Mouse (Mus musculus) G1E (cell line): ENCODE data around the gene Alkbh8. TPM values are rescaled to one million over a fixed set of nuclear protein-coding genes. Genes with fewer than 3 reads are reported as not detected.
"Not testable (repeated sequence)": the region's sequence is repeated elsewhere in the genome, so short reads cannot be mapped to it uniquely, and the experiment has no call there.

ENCODE experiments used
- ATAC-seq: 2 replicates; pipeline ENCODE4 v1.8.0; 2016; ENCODE audit warnings: mild to moderate bottlenecking; ENCODE audit not compliant: insufficient number of reproducible peaks, poor library complexity, low FRiP score, severe bottlenecking; ENCODE audit errors: extremely low read depth
- DNase-seq: peaks from one replicate; pipeline ENCODE4 v3.0.0; 2012; ENCODE audit warnings: low spot score
- H3K27me3 ChIP-seq: 2 replicates; pipeline ENCODE4 v1.6.1; 2012; ENCODE audit warnings: mild to moderate bottlenecking, low read length, inconsistent platforms; ENCODE audit not compliant: insufficient read depth
- H3K36me3 ChIP-seq: replicated peaks from 2 replicates; pipeline ENCODE3; 2012; ENCODE audit warnings: mild to moderate bottlenecking, inconsistent platforms
- H3K4me1 ChIP-seq: 2 replicates; pipeline ENCODE4 v1.6.1; 2012; ENCODE audit warnings: low read depth, low read length, inconsistent platforms, mixed read lengths; ENCODE audit not compliant: insufficient read depth
- H3K4me3 ChIP-seq: 2 replicates; pipeline ENCODE4 v1.5.1; 2012; ENCODE audit warnings: low read depth, mild to moderate bottlenecking, inconsistent platforms, low read length, moderate library complexity, mixed read lengths
- H3K9me3 ChIP-seq: replicated peaks from 2 replicates; pipeline ENCODE4 v1.6.1; 2012; ENCODE audit warnings: inconsistent platforms
- CTCF ChIP-seq: IDR thresholded peaks from 2 replicates; pipeline ENCODE4 v1.5.1; 2012; ENCODE audit warnings: low read depth, low read length, inconsistent platforms, mixed read lengths
- GATA1 ChIP-seq: IDR thresholded peaks from 2 replicates; pipeline ENCODE4 v1.6.1; 2012; ENCODE audit warnings: borderline replicate concordance, low read length, inconsistent platforms, mixed read lengths
- GATA2 ChIP-seq: IDR thresholded peaks from 2 replicates; pipeline ENCODE4 v1.6.1; 2012; ENCODE audit warnings: low read depth, low read length, inconsistent platforms, borderline replicate concordance
- POLR2AphosphoS5 ChIP-seq: IDR thresholded peaks from 2 replicates; pipeline ENCODE4 v1.6.1; 2012; ENCODE audit warnings: low read depth, low read length, inconsistent platforms; ENCODE audit not compliant: insufficient replicate concordance
- TAL1 ChIP-seq: conservative IDR thresholded peaks from 2 replicates; pipeline ENCODE4 v1.6.1; 2012; ENCODE audit warnings: low read depth, low read length, inconsistent platforms, mixed read lengths
- polyA plus RNA-seq: library from polyadenylated mRNA; stranded (reverse); fragments of >175 nt; gene quantifications from 2 replicates; pipeline ENCODE4 v1.2.3, GENCODE M21; 2012
- total RNA-seq, 2 experiments: library from RNA; stranded (forward) in 1 of 2; stranded (reverse) in 1 of 2; fragments of 200-1000 nt in 1 of 2; fragments of >200 nt in 1 of 2; fragmentation: Nextera tagmentation in 1 of 2; gene quantifications; 2 replicates each; pipeline ENCODE4 v1.2.3; 2014 to 2017

The Alkbh8 gene
- total and polyA plus RNA-seq, 3 experiments, result 2.8 to 87.7 (median 45.0) TPM

GRCm38 (mm10) chr9:3330737-3331384, 4.1 kb upstream of the Alkbh8 start:
- ATAC-seq, result peak; percentile 38
- TF ChIP-seq CTCF (no peak), TAL1 (peak; percentile 97), POLR2AphosphoS5 (no peak), GATA1 (no peak)
- H3K9me3 ChIP-seq, result no peaks in the 10 kb centered on the region
- no peak for DNase-seq
- H3K36me3 ChIP-seq, result no peaks in the 10 kb centered on the region
- peaks cover 65% of the 10 kb centered on the region for H3K4me1 ChIP-seq
- H3K4me3 ChIP-seq, result peak overlapping the region; percentile 54; the same call in 1 of the 2 replicates
- no peaks in the 10 kb centered on the region for H3K27me3 ChIP-seq

GRCm38 (mm10) chr9:3336661-3337060, 1.7 kb downstream of the Alkbh8 start:
- ATAC-seq (no peak), DNase-seq (no peak)
- no peaks in the 10 kb centered on the region for H3K27me3 ChIP-seq
- H3K9me3 ChIP-seq, result no peaks in the 10 kb centered on the region
- peaks cover 33% of the 10 kb centered on the region for H3K36me3 ChIP-seq
- H3K4me1 ChIP-seq, result peaks cover 47% of the 10 kb centered on the region
- TF ChIP-seq GATA1 (no peak), TAL1 (no peak), GATA2 (no peak), CTCF (no peak), POLR2AphosphoS5 (no peak)
- H3K4me3 ChIP-seq, result peak overlapping the region; percentile 84

- DNase-seq, result no peak
- Histone ChIP-seq H3K36me3 (peaks cover 56% of the 10 kb centered on the region), H3K27me3 (no peaks in the 10 kb centered on the region), H3K4me3 (no peak overlapping the region), H3K9me3 (no peaks in the 10 kb centered on the region), H3K4me1 (peaks cover 37% of the 10 kb centered on the region)
- ATAC-seq, result no peak
- no peak for TF ChIP-seq POLR2AphosphoS5
- TF ChIP-seq GATA2, result no peak
- TF ChIP-seq GATA1, result no peak
- TF ChIP-seq CTCF, result no peak
- TF ChIP-seq TAL1, result no peak
Measured at GRCm38 (mm10) chr9:3345136-3345535, 10.2 kb downstream of the Alkbh8 start.

- Histone ChIP-seq H3K27me3 (no peaks in the 10 kb centered on the region), H3K4me3 (no peak overlapping the region), H3K4me1 (peaks cover 32% of the 10 kb centered on the region), H3K36me3 (peaks cover 57% of the 10 kb centered on the region), H3K9me3 (no peaks in the 10 kb centered on the region)
- ATAC-seq (peak; percentile 76), DNase-seq (peak; percentile 12)
- TF ChIP-seq TAL1, result no peak
- no peak for TF ChIP-seq POLR2AphosphoS5
- no peak for TF ChIP-seq GATA2
- TF ChIP-seq GATA1, result no peak
Measured at GRCm38 (mm10) chr9:3345967-3346366, 11.0 kb downstream of the Alkbh8 start.

GRCm38 (mm10) chr9:3350056-3350455, 15.1 kb downstream of the Alkbh8 start:
- DNase-seq, result no peak
- TF ChIP-seq CTCF, result no peak
- TF ChIP-seq GATA2, result no peak
- no peak for TF ChIP-seq TAL1
- no peak for TF ChIP-seq POLR2AphosphoS5
- no peak for TF ChIP-seq GATA1
- no peak for ATAC-seq
- peaks cover 62% of the 10 kb centered on the region for H3K36me3 ChIP-seq
- no peaks in the 10 kb centered on the region for H3K9me3 ChIP-seq
- H3K27me3 ChIP-seq, result no peaks in the 10 kb centered on the region
- peaks cover 22% of the 10 kb centered on the region for H3K4me1 ChIP-seq
- no peak overlapping the region for H3K4me3 ChIP-seq

GRCm38 (mm10) chr9:3376323-3376722, 41.4 kb downstream of the Alkbh8 start:
- H3K4me3 ChIP-seq, DNase-seq, H3K9me3 ChIP-seq, H3K4me1 ChIP-seq, ATAC-seq, H3K27me3 ChIP-seq: not testable (repeated sequence)
- H3K36me3 ChIP-seq, result peaks cover 32% of the 10 kb centered on the region
